Mouse (Mus musculus): ENCODE data around the gene Nudt8.
A peak's percentile ranks its signal among the peaks of the same experiment; 100 is the strongest.
"Not testable (repeated sequence)": the region's sequence is repeated elsewhere in the genome, so short reads cannot be mapped to it uniquely, and the experiment has no call there.

Nudt8 gene

DNA sequence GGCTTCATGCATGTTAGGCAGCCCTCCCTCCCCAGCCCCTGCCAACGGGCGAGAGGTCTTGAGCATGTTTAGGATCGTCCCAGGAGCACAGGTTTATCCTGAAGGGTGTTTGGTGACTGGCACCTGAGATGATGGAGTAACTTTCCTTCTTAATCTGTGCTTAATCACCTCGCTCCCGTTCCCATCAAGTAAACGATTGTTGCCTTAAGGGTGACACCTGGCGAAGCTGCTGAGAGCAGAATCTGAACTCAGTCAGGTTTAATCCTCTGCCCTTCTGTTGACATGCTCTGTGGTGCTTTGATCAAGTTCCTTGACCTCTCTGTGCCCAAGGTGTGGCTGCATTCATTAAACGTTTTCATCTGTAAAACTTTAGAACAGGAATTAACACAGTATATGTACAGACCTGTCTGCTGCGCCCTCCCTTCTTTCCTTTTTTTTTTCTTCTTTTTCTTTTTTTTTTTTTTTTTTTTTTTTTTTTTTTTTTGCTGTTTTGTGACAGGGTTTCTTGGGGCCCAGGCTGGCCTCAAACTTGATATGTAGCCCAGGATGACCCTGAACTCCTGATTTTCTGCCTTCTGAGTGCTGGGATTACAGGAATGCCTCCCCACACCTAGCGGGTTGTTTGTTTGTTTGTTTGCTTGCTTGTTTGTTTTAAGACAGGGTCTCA is 17.7 kb downstream of the Nudt8 start:
- DNase-seq = no peak

GRCm38 (mm10) chr19:4018743-4019583 is 18.6 kb downstream of the Nudt8 start:
- peak; percentile 88 for DNase-seq

DNA sequence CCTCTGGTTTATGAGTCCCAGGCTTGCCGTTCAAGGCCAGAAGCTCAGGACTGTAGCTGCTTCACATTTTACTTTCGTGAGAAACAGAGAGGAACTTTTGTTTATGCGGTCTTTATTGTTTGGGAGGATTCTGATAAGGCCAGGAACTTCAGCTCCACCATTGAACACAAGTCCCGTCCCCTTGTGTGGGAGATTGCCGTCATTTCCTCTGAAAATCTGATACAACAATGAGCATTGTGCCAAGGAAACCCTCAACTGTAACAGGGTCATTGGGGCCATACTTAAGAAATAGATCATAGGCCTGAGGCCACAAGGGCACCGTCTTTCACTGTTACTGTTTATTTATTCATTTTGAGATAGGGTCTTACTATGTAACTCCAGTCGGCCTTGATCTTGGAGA is 22.8 kb downstream of the Nudt8 start:
- DNase-seq = no peak

GRCm38 (mm10) chr19:4027576-4027975 is 27.2 kb downstream of the Nudt8 start:
- no peak for DNase-seq

DNA sequence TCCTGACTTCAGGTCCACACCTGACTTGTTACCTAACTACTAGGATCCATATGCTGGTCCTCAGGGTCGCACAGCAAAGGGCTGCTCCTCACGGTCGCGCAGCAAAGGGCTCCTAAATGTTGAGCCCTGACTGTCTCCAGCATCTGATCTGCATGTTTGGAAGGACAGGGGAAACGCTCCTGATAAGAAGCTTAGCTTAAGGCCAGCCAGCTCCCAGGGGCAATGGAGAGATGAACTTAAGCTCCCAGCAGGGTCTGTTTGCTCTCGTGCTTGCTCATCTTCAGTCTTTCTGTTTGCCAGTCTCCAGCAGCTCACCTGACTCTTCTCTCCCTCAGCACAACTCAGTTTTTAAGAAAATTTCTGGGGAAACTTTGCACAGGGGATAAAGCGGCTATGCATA is 32.3 kb downstream of the Nudt8 start:
- DNase-seq = no peak

- no peak for DNase-seq
Measured at GRCm38 (mm10) chr19:4033298-4033697, 32.9 kb downstream of the Nudt8 start.

DNA sequence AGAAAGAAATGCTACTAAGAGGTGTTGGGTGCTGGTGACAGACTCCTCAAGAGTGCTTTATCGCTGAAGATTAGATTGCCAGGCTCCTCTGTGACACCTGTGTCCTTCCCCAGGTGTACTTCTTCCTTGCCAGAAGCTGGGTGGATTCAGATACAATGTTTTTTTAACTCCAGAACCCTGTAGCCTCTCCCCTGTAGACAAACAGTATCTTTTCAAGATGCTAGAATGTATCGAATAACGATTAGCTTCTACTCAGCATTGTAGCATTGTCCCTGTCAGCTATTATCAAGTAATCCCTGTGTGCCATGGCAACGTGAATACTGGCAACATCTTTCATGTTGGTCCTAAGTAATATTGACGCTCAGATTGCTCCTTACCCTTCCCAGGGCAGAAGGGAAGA is 33.4 kb downstream of the Nudt8 start:
- DNase-seq = no peak

DNA sequence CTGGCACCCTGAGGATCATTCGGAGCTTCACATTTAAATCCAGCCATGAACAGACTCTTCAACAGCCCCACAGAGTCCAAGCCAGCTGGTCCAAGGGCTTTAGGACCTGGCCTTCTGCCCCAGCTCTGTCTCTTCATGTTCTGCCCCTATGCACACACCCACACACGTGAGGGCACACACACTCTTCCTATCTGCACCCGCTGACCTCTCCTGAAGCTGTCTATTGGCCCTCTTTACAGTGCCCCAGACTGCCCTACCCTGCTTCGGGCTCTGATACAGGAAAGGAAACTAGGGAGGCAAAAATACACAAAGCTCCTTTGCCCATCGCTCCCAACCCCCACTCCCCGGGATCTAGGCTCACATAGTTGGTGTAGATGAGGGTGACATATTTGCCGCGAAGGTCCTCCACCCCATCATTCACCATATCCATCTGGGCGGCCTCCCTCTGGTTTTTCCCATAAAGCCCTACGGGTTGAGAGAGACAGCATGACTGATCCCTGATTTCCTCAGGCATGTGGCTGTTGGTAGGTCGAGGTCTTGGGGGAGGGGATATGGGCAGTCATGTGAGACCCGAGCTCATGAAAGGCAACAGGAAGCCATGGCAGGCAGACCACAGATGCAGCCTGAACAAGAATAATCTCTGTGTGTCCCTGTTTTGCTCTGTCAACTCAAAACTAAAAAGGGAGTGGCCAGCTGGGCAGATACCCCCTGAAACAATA is 36.1 kb downstream of the Nudt8 start:
- DNase-seq = peak; percentile 26

- DNase-seq = not testable (repeated sequence)
Measured at GRCm38 (mm10) chr19:4037154-4037787, 36.9 kb downstream of the Nudt8 start.

DNA sequence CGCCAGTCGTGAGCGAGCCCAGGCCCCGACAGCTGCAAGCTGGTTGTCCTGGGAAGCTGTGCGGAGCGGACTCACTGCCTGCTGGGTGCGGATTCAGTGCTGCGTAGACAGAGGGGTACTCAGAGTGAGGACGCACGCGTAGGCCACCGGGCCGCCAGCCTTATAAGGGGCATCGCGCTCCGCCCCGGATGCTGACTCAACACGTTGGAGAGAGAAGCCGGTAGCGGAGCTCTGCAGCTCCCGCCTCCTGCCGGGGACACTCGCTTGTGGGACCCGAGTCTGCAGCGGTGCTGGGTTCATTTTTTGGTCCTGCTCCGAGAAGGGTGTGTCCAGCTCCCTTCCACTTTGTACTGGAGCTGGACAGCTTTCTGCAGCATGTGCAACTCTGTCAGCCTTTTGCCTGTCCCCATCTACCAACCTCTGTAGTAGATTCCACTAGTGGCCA is 37.4 kb downstream of the Nudt8 start, which contains the start of gene Gstp1:
Gene Gstp1 (minus strand): TSS at position 198 of the 445 bp plus-strand sequence.
- peak; percentile 83 for DNase-seq

GRCm38 (mm10) chr19:4040941-4041340 is 40.6 kb downstream of the Nudt8 start:
- not testable (repeated sequence) for DNase-seq

GRCm38 (mm10) chr19:4041500-4041899 is 41.1 kb downstream of the Nudt8 start:
- DNase-seq = not testable (repeated sequence)

- DNase-seq = no peak
Measured at GRCm38 (mm10) chr19:4042124-4042523, 41.7 kb downstream of the Nudt8 start.

DNA sequence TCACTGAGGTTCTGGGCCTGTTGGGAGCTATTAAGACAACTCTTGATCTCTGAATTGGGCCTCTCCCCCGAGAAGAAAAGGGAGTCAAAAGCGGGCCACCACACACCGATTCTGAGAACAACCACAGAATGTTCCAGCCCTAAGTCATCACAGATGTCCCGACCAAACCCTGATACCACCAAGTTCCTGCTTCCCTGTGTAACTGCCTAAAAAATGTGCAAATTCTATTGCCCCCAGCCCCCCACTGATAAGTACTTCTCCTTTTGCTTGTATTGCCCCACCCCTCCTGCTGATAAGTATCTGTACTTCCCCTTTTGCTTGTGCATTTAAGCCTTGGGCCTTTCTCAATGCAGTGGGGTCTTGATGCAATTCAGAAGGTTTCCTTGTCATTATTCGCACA is 43.7 kb downstream of the Nudt8 start:
- DNase-seq = not testable (repeated sequence)

DNA sequence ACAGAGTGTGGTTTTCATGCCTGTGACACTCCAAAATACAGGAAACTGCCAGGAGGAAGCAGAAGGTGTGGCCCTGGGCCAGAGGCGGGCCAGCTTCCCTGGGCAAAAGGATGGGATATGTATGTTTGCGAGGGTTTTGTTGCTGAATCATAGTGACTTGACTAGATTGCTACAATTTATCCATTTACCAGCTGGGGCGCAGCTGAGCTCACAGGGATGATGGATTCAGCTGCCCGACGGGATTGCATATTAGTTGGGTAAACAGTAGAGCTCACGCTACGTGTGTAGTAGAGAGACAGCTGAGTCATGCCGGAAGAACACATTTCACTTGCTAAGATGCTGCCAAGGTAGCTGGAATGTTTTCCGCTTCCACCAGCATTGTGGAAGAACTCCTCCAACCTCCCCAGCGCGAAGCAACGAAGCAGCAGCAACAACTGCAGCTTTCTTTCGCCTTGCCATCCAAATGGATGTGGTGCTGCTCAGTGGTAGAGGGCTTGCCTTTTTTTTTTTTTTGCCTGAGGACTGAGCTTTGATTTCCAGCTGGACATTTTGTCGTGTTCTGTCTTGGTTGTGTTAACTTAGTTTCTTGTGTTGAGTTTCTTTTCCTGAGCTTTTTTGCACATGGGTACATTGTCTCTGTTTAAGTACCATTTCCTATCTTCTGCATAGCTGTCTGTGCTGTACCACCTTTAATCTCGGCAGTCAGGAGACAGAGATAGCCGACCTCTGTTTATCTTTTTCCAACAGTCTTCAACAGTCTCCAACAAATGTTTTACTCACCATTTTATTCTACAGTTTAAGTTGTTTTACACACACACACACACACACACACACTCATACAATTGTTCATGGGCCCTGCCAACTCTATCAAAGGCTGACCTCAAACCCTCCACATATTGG is 45.8 kb downstream of the Nudt8 start, which contains the start of gene Gstp2:
Gene Gstp2 (minus strand): TSS at position 58 of the 900 bp plus-strand sequence.
- peak; percentile 84 for DNase-seq

GRCm38 (mm10) chr19:4046866-4047254 is 46.5 kb downstream of the Nudt8 start:
- no peak for DNase-seq

GRCm38 (mm10) chr19:4047859-4048258 is 47.5 kb downstream of the Nudt8 start:
- DNase-seq = peak; percentile 76

GRCm38 (mm10) chr19:4049069-4049468 is 48.7 kb downstream of the Nudt8 start:
- DNase-seq = not testable (repeated sequence)

GRCm38 (mm10) chr19:4051016-4051415 is 50.6 kb downstream of the Nudt8 start:
- DNase-seq = peak; percentile 33

Measured in cerebellum, adult 11-12 months (tissue).